Mouse (Mus musculus): Measurements from ENCODE around the gene Pkhd1. TPM values are rescaled to one million over a fixed set of nuclear protein-coding genes. Genes with fewer than 3 reads are reported as not detected.
"Not testable (repeated sequence)": the region's sequence is repeated elsewhere in the genome, so short reads cannot be mapped to it uniquely, and the experiment has no call there.

The Pkhd1 gene
- total RNA-seq, 2 experiments from 2014 or later: 0.02 to 0.07 TPM

GRCm38 (mm10) chr1:20310925-20311324 lies 306.9 kb downstream of the Pkhd1 start:
- DNase-seq (ENCODE audit: low spot score in 2 of 2): no peak
- intact Hi-C loops (cut with DNase I): loop anchor here (1.0 kb wide), 1 partner anchor 139 kb away; no protein-coding TSS in a partner anchor

GRCm38 (mm10) chr1:20306116-20306515 lies 311.7 kb downstream of the Pkhd1 start:
- intact Hi-C loops (cut with DNase I): loop anchor here (5.0 kb wide), 1 partner anchor 1099 kb away; the partner anchor contains the start of gene Tfap2b
- DNase-seq (ENCODE audit: low spot score in 2 of 2): no peak

GRCm38 (mm10) chr1:20302943-20303578 lies 314.8 kb downstream of the Pkhd1 start:
- intact Hi-C loops (cut with DNase I): no loop called here
- DNase-seq (ENCODE audit: low spot score in 2 of 2): peak in 1 of 2 experiments; percentile 4

- DNase-seq (ENCODE audit: low spot score in 2 of 2): no peak
- intact Hi-C loops (cut with DNase I): no loop called here
Observed at GRCm38 (mm10) chr1:20302187-20302942, 315.5 kb downstream of the Pkhd1 start.

- DNase-seq (ENCODE audit: low spot score in 2 of 2): no peak
- intact Hi-C loops (cut with DNase I): no loop called here
Observed at GRCm38 (mm10) chr1:20301631-20302030, 316.2 kb downstream of the Pkhd1 start.

GRCm38 (mm10) chr1:20288696-20289095 lies 329.2 kb downstream of the Pkhd1 start:
- intact Hi-C loops (cut with DNase I): no loop called here
- no peak for DNase-seq (ENCODE audit: low spot score in 2 of 2)

GRCm38 (mm10) chr1:20260403-20260802 lies 357.5 kb downstream of the Pkhd1 start:
- no peak for DNase-seq (ENCODE audit: low spot score in 2 of 2)
- intact Hi-C loops (cut with DNase I): no loop called here

GRCm38 (mm10) chr1:20248169-20248568 lies 369.7 kb downstream of the Pkhd1 start:
- intact Hi-C loops (cut with DNase I): no loop called here
- no peak for DNase-seq (ENCODE audit: low spot score in 2 of 2)

- intact Hi-C loops (cut with DNase I): no loop called here
- no peak for DNase-seq (ENCODE audit: low spot score in 2 of 2)
Observed at GRCm38 (mm10) chr1:20216681-20217080, 401.2 kb downstream of the Pkhd1 start.

- DNase-seq (ENCODE audit: low spot score in 2 of 2): no peak
- intact Hi-C loops (cut with DNase I): no loop called here
Observed at GRCm38 (mm10) chr1:20190444-20190843, 427.4 kb downstream of the Pkhd1 start.

GRCm38 (mm10) chr1:20180157-20180556 lies 437.7 kb downstream of the Pkhd1 start:
- intact Hi-C loops (cut with DNase I): no loop called here

GRCm38 (mm10) chr1:20171199-20171598 lies 446.7 kb downstream of the Pkhd1 start:
- DNase-seq (ENCODE audit: low spot score in 2 of 2): no peak
- intact Hi-C loops (cut with DNase I): no loop called here

More at GRCm38 (mm10) chr1:20180157-20180556, 437.7 kb downstream of the Pkhd1 start:
- no peak for DNase-seq (ENCODE audit: low spot score in 2 of 2)

GRCm38 (mm10) chr1:20150627-20151026 lies 467.2 kb downstream of the Pkhd1 start:
- intact Hi-C loops (cut with DNase I); DNase-seq (ENCODE audit: low spot score in 2 of 2): not testable (repeated sequence)

GRCm38 (mm10) chr1:20150016-20150415 lies 467.8 kb downstream of the Pkhd1 start:
- DNase-seq (ENCODE audit: low spot score in 2 of 2): no peak
- intact Hi-C loops (cut with DNase I): no loop called here

- DNase-seq (ENCODE audit: low spot score in 2 of 2): no peak
- intact Hi-C loops (cut with DNase I): no loop called here
Observed at GRCm38 (mm10) chr1:20136205-20136604, 481.7 kb downstream of the Pkhd1 start.

- intact Hi-C loops (cut with DNase I): no loop called here
- DNase-seq (ENCODE audit: low spot score in 2 of 2): no peak
Observed at GRCm38 (mm10) chr1:20135065-20135618, 482.7 kb downstream of the Pkhd1 start.

GRCm38 (mm10) chr1:20133636-20134035 lies 484.2 kb downstream of the Pkhd1 start:
- intact Hi-C loops (cut with DNase I): no loop called here
- no peak for DNase-seq (ENCODE audit: low spot score in 2 of 2)

- intact Hi-C loops (cut with DNase I): no loop called here
- no peak for DNase-seq (ENCODE audit: low spot score in 2 of 2)
Observed at GRCm38 (mm10) chr1:20131786-20132596, 485.9 kb downstream of the Pkhd1 start.

- intact Hi-C loops (cut with DNase I): no loop called here
- DNase-seq (ENCODE audit: low spot score in 2 of 2): no peak
Observed at GRCm38 (mm10) chr1:20117331-20117730, 500.5 kb downstream of the Pkhd1 start.

GRCm38 (mm10) chr1:20069733-20070132 lies 548.1 kb downstream of the Pkhd1 start:
- DNase-seq (ENCODE audit: low spot score in 2 of 2): no peak
- intact Hi-C loops (cut with DNase I): no loop called here

Measured in left cerebral cortex, postnatal 36 days (tissue).